ENCODE assay signal across 10 mouse cellular contexts in the genomic region with DNA sequence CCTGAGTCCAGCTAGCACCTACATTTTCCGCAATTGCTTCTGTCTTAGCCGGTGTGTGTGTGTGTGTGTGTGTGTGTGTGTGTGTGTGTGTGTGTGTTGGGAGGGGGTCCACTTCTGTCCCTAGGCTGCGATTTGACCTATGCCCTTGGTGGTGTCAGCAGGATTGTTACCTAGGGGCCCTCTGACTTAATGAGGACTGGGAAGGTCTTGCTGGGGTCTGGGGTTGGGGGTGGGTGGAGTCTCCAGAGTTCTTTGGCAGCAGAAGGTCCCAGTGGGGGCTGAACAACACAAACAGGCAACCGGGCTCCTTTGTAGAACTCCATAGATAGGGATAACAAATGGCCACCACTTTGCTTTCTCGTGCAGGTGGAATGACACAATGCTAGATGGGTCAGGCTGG. TPM values are rescaled to one million over a fixed set of nuclear protein-coding genes. Genes with fewer than 3 reads are reported as not detected.
A peak's percentile ranks its signal among the peaks of the same experiment; 100 is the strongest.
DNase-seq lines count a peak whose midpoint lies in the region; ATAC-seq and TF ChIP-seq lines count a peak whose summit lies in the region.
"Had no signal": no experiment of that assay in that cellular context is flagged by ENCODE, and none has a peak within 500 bp of the region (broad histone marks: within the 10 kb centered on the region; RNA-seq: fewer than 3 reads in every experiment).

No protein-coding gene starts in this region.

- WGBS in heart, postnatal 0 days: 20% methylated on average over 5 of the region's 5 CpGs
- WGBS in embryonic facial prominence, embryonic 10.5 days: 4% methylated on average over 5 of the region's 5 CpGs
- WGBS in intestine, embryonic 15.5 days: 21% methylated on average over 5 of the region's 5 CpGs
- WGBS in midbrain, postnatal 0 days: 6% methylated on average over 5 of the region's 5 CpGs

- H3K4me3 ChIP-seq in heart, postnatal 0 days (ENCODE audit: low read depth, low read length): peak overlapping the region; percentile 39
- peak overlapping the region; percentile 54 for H3K4me3 ChIP-seq in embryonic facial prominence, embryonic 10.5 days
- H3K4me3 ChIP-seq in intestine, embryonic 15.5 days (replicated peaks): peak overlapping the region; percentile 26
- H3K4me3 ChIP-seq in midbrain, postnatal 0 days (ENCODE audit: low read depth, low read length): peak overlapping the region; percentile 26; the same call in 1 of the 2 replicates
- H3K4me3 ChIP-seq: myocyte had no signal

- no peak for DNase-seq in heart, postnatal 0 days (ENCODE audit: low spot score)
- DNase-seq in heart, postnatal 36 days: no peak
- no peak for DNase-seq in embryonic facial prominence, embryonic 10.5 days (ENCODE audit: low spot score)
- DNase-seq in midbrain, postnatal 0 days (ENCODE audit: low spot score): no peak
- no peak for DNase-seq in thymus, postnatal 14 days
- no peak for DNase-seq in cerebellum, adult 11 months
- no peak for DNase-seq in right cerebral cortex, adult 18-20 months

- H3K36me3 ChIP-seq in heart, postnatal 0 days (replicated peaks; ENCODE audit: control insufficient read depth, insufficient read depth, low read length): no peaks in the 10 kb centered on the region
- no peaks in the 10 kb centered on the region for H3K36me3 ChIP-seq in embryonic facial prominence, embryonic 10.5 days (replicated peaks)
- no peaks in the 10 kb centered on the region for H3K36me3 ChIP-seq in intestine, embryonic 15.5 days
- no peaks in the 10 kb centered on the region for H3K36me3 ChIP-seq in midbrain, postnatal 0 days (ENCODE audit: insufficient read depth, low read length)

- H3K27me3 ChIP-seq in heart, postnatal 0 days (ENCODE audit: control insufficient read depth, insufficient read depth, low read length): 0 out of 2 replicates have a peak, but pooled peaks cover 14% of the 10 kb centered on the region
- H3K27me3 ChIP-seq in embryonic facial prominence, embryonic 10.5 days (replicated peaks; ENCODE audit: low read depth, poor library complexity, severe bottlenecking): peaks cover 57% of the 10 kb centered on the region
- 0 out of 2 replicates have a peak, but pooled peaks cover 4% of the 10 kb centered on the region for H3K27me3 ChIP-seq in intestine, embryonic 15.5 days (replicated peaks)
- peaks cover 6% of the 10 kb centered on the region; the same call in 1 of the 2 replicates for H3K27me3 ChIP-seq in midbrain, postnatal 0 days (ENCODE audit: insufficient read depth, low read length)
- H3K27me3 ChIP-seq: CH12.LX had no signal

- H3K4me1 ChIP-seq in heart, postnatal 0 days (ENCODE audit: control insufficient read depth, insufficient read depth): peaks cover 10% of the 10 kb centered on the region; the same call in 1 of the 2 replicates
- H3K4me1 ChIP-seq in embryonic facial prominence, embryonic 10.5 days: peaks cover 36% of the 10 kb centered on the region
- 0 out of 2 replicates have a peak, but pooled peaks cover 4% of the 10 kb centered on the region for H3K4me1 ChIP-seq in intestine, embryonic 15.5 days (replicated peaks)
- no peaks in the 10 kb centered on the region for H3K4me1 ChIP-seq in midbrain, postnatal 0 days (ENCODE audit: insufficient read depth, low read length)

- no peak for TF ChIP-seq EP300 in heart, postnatal 0 days (IDR thresholded peaks at IDR 0.05; ENCODE audit: low read depth)

- H3K27ac ChIP-seq in heart, postnatal 0 days (ENCODE audit: low read depth): no peak overlapping the region
- peak overlapping the region; percentile 63 for H3K27ac ChIP-seq in embryonic facial prominence, embryonic 10.5 days (replicated peaks)
- H3K27ac ChIP-seq in intestine, embryonic 15.5 days: no peak overlapping the region
- no peak overlapping the region for H3K27ac ChIP-seq in midbrain, postnatal 0 days (ENCODE audit: low read depth, low read length)

- H3K9ac ChIP-seq in heart, postnatal 0 days (replicated peaks; ENCODE audit: low read depth, low read length): 0 out of 2 replicates have a peak overlapping the region, but pooled peaks have one; percentile 47
- no peak overlapping the region for H3K9ac ChIP-seq in intestine, embryonic 15.5 days
- H3K9ac ChIP-seq in midbrain, postnatal 0 days (replicated peaks; ENCODE audit: low read length, poor library complexity, severe bottlenecking): no peak overlapping the region

- ATAC-seq in heart, postnatal 0 days (ENCODE audit: insufficient read depth, low read depth): no peak
- ATAC-seq in intestine, embryonic 15.5 days: no peak
- no peak for ATAC-seq in midbrain, postnatal 0 days (ENCODE audit: low FRiP score)

- H3K9me3 ChIP-seq in heart, postnatal 0 days (replicated peaks; ENCODE audit: control insufficient read depth, low read length): no peaks in the 10 kb centered on the region
- H3K9me3 ChIP-seq in embryonic facial prominence, embryonic 10.5 days: no peaks in the 10 kb centered on the region
- H3K9me3 ChIP-seq in intestine, embryonic 15.5 days: no peaks in the 10 kb centered on the region
- no peaks in the 10 kb centered on the region for H3K9me3 ChIP-seq in midbrain, postnatal 0 days (ENCODE audit: low read length)

- no peak for TF ChIP-seq CTCF in heart, postnatal 0 days (IDR thresholded peaks at IDR 0.05; ENCODE audit: low read depth)
- TF ChIP-seq CTCF in midbrain, postnatal 0 days (IDR thresholded peaks at IDR 0.05): no peak

- intact Hi-C loops in heart, postnatal 36 days (cut with DNase I): no loop called here

- H3K4me2 ChIP-seq in heart, postnatal 0 days (ENCODE audit: low read depth, low read length): peak overlapping the region; percentile 61
- H3K4me2 ChIP-seq in intestine, embryonic 15.5 days (replicated peaks): peak overlapping the region; percentile 68
- H3K4me2 ChIP-seq in midbrain, postnatal 0 days (ENCODE audit: low read depth, low read length, poor library complexity, severe bottlenecking): peak overlapping the region; percentile 43

RNA-seq across cellular contexts. Expression of a gene that starts 14.0 kb away (rescaled TPM):
- total RNA-seq in heart, postnatal 0 days (2014; rRNA removed; ENCODE audit: low replicate concordance): not detected in 2 replicates
- not detected in 2 replicates for polyA plus RNA-seq in heart, postnatal 0 days (2015; fragmentation: Nextera tagmentation; extraction: Ambion mirVana)
- total RNA-seq in heart, postnatal 36 days (2021): not detected
- polyA plus RNA-seq in embryonic facial prominence, embryonic 10.5 days (2016; fragmentation: Nextera tagmentation; extraction: Ambion mirVana): 16.1 and 22.3 TPM in 2 replicates
- polyA plus RNA-seq in intestine, embryonic 15.5 days (2015; fragmentation: Nextera tagmentation; extraction: Ambion mirVana): 0.06 TPM in 1 of 2 replicates, not detected in the other
- total RNA-seq in midbrain, postnatal 0 days (2014; rRNA removed): 18.8 and 21.2 TPM in 2 replicates
- polyA plus RNA-seq in midbrain, postnatal 0 days (2015; fragmentation: Nextera tagmentation; extraction: Ambion mirVana): 12.8 and 16.0 TPM in 2 replicates
- total RNA-seq: CH12.LX had no signal

Comparison
In these comparisons a context has a peak if more than half of its experiments do, and no peak if none do; other contexts are left out.
1. RNA of a gene that starts 14.0 kb away (polyA plus RNA-seq): 16.1 to 22.3 TPM in embryonic facial prominence, embryonic 10.5 days and 12.8 to 16.0 TPM in midbrain, postnatal 0 days; 0.06 TPM in intestine, embryonic 15.5 days and not detected in heart, postnatal 0 days; every median in the first group is over 10 times any median in the second.
2. Peak in every context shown above with its lines, with median percentiles within 50 percentile points of each other: H3K4me2 ChIP-seq and H3K4me3 ChIP-seq.